Mouse (Mus musculus) hematopoietic stem cell, adult 5-6 weeks (primary cell): ENCODE results near the gene Mefv. TPM values are rescaled to one million over a fixed set of nuclear protein-coding genes. Genes with fewer than 3 reads are reported as not detected.

Experiments used
- total RNA-seq: library from RNA; stranded (forward); fragments of 172-1452, 232-1000 nt; gene quantifications from 2 replicates; pipeline ENCODE4 v1.2.3, GENCODE M21; 2017

The Mefv gene
- total RNA-seq, 1 experiment from 2014 or later: 2.4 TPM

Other genes with a start within 250 kb of the Mefv start
- gene Olfr161, start 127.1 kb downstream of the Mefv start, total RNA-seq: not detected in 2 replicates
- 50.8 and 56.0 TPM in 2 replicates for gene Zfp263, start 26.0 kb upstream of the Mefv start, total RNA-seq
- not detected in 2 replicates for gene Olfr15, start 112.8 kb upstream of the Mefv start, total RNA-seq
- 0.94 and 1.5 TPM in 2 replicates for gene Zfp174, start 129.2 kb upstream of the Mefv start, total RNA-seq
- 26.8 and 36.5 TPM in 2 replicates for gene Naa60, start 154.3 kb upstream of the Mefv start, total RNA-seq
- gene Zfp597, start 166.5 kb upstream of the Mefv start, total RNA-seq: 17.1 and 18.4 TPM in 2 replicates
- gene Gm20695, start 166.6 kb upstream of the Mefv start, total RNA-seq: not detected in 2 replicates
- gene 1700037C18Rik, start 190.6 kb upstream of the Mefv start, total RNA-seq: 1.4 and 3.1 TPM in 2 replicates
- gene Cluap1, start 190.7 kb upstream of the Mefv start, total RNA-seq: 52.6 and 61.8 TPM in 2 replicates